Mouse (Mus musculus) forelimb bud, embryonic 11.5 days (tissue): ENCODE measurements around the gene Coa4.

ENCODE experiments used
- DNase-seq: peaks from one replicate; pipeline ENCODE4 v3.0.0-alpha.2; 2012; ENCODE audit warnings: low read depth, low spot score

The Coa4 gene

DNA sequence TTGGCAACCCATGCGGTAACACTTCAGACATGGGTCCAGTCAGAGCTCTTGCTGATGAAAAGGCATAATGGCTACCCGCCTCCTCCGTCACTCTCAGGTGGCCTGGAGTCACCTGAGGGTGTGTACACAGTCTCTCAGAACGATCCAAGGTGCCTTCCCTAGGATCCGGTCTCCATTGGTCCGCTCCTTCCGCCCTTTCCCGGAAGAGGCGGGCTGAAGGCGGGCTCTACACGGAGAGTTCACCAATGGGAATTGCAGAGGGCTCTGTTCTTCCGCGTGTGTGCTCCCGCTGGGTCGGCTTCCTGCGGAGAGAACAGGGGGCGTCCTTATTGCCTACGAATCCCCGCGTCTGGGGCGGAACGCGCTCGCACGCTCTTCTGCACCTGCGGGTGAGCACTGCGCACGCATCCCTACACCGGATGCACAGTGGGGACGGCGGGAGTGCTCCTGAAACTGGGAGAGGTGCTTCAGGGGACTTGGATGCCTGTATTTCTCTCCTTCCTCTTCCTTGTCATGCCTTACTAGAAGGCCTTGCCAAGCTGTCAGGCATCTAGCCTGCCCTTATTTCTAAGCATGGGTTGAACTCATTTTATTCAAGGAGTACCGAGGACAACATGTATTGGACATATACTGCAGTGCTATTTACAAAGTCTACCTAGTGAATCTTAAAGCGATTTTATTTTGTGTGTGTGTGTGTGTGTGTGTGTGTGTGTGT lies at the start of gene Coa4:
Gene Coa4, plus strand, starts transcription at position 268 of the 715 bp plus-strand sequence.
- peak; percentile 93 for DNase-seq

DNA sequence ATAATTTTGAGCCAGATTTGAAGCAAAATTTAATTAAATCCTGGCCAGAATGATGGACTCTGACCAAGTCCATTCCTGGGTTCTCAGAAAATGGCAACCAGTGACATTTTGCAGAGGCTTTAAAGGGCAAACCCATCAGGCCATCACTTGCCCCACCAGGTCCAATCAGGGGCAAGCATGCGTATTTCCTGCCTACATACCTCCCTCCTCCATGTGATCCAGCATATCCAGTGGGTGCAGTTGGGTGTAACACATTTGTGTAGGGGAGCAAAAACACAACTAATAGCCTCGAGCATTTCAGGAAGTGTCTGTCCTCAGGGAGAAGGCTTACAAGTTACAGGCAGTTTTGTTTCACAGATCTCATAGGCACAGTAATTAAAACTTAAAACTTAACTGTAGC lies 49.6 kb upstream of the Coa4 start:
- DNase-seq = no peak

DNA sequence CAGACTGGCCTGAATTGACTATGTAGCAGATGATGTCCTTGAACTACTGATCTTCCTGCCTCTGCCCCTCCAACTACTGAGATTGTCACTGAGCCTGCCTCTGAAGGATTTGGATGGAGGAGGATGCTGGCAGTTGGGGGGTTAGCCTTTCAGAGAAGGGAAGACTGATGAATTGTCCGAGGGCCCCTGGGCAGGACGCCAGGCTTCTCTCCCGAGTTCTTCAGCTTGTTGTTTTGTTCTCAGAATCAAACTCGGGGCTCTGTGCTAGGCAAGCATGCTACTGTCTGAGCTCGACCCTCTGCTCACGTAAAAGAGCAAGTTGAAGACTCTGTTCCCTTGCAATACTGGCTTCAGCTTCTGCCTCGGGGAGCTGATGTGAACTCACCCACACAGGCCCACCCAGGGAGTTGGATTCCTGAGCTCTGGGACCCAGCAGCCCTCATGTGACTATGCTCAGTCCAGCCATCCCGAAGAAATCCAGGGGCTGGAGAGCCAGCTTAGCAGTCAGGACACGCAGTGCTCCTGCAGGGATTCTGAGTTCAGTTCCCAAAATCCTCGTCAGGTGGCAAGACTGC lies 48.3 kb upstream of the Coa4 start:
- DNase-seq = no peak

DNA sequence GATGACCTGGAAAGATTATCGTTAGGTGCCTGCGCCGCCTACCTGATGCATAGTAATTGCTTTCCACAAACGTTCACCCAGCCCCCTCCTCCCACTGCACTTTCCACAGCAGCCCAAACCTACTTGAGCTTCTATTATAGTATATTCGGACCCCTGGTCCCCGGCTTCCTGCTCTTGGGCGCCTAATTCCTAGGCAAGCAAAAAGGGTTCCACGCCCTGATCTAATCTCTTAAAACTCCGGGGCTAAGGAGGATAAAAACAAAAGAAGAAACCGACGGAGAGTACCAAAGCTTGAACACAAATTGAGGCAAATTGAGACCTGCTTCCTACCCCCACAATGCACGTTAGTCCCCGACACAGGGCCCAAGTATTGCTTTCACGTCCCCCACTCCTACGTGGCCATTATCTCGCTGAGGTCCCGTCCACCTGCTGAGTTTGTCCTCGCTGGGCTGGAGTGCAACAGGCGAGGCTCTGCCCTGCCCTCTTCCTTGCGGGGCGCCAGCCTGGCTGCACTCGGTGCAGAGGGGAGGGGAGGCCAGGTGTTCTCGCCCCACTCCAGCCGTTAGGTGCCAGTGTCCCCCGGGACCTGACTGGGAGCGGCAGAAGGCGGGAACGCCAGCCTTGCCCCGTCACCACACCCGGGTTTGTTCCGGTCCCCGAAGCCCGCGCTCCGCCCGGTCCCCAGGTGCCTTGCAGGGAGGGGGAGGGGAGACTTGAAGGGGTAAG lies 44.3 kb upstream of the Coa4 start:
- no peak for DNase-seq

DNA sequence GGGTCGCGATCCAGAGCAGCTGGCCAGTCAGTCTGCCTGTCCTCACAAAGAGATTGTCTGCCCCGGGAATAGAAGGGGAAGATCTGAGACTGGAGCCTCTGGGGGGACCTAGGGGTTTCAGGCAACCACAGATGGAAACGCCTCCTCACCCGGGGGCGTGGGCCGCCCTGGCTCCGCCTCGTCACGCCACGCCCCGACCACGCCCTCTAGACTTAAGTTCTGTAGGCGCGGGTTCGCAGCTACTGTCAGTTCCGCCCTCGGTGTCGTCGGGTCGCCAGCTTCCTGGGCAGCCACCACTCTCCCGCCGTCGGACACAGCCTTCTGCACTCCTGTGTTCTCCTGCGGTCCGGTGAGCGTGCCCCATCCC lies 43.8 kb upstream of the Coa4 start, which contains the start of gene Ucp2:
Gene Ucp2, plus strand, starts transcription at position 221 of the 367 bp plus-strand sequence.
- DNase-seq = peak; percentile 66

DNA sequence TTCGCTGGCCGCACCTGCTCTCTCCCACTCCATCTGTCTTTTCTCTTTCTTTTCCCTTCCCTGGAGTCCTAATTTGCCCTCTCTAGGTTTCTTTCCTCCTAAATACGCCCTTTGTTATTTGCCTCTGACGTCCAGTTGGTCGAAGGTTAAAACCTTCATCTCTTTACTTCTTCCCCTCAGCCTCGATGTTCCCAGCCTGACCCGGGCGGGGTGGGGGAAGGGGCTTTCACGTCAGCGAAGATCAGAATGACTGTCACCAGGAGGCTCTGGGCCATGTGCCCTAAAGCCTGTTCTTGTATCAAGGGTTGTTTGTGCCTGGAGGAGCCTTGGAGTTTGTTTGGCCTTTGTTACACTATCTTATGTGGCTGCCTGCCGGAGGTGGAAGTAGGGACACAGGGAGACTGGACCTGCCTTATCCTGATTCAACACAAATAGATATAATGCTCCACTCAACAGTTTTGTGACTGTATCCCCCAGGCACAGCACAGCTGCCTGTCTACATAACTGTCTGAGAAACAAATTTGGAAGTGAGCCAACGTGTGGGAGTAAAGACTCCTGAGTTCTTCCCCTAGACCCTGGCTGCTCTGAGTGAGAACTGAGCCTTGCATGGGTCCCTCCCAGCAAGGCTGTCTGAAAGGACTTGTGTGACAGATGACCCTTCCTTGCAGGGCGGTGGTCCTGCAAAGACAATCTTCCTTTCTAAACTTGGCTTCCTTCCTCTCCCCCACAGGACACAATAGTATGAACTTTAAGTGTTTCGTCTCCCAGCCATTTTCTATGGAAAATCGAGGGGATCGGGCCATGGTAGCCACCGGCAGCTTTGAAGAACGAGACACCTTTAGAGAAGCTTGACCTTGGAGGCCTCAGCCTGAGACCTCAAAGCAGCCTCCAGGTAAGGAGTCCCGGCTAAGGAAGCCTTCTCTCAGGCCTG lies 43.1 kb upstream of the Coa4 start:
- no peak for DNase-seq

DNA sequence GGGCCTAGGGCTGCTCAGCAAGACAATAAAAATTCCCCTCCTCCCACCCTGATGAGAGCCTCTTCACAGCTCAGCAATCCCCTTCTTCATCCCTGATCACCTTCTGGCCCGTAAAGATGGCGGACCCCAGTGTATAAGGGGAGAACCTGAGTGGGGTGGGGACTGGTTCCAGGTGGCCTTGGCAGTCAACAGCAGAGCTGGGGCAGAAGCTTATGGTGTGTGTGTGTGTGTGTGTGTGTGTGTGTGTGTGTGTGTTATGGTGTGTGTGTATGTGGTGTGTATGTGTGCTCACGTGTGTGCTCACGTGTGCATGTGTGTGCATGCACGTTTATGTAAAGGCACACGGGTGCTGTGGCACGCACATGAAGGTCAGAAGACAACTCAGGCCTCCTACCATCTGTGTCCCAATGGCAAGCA lies 42.4 kb upstream of the Coa4 start:
- no peak for DNase-seq

DNA sequence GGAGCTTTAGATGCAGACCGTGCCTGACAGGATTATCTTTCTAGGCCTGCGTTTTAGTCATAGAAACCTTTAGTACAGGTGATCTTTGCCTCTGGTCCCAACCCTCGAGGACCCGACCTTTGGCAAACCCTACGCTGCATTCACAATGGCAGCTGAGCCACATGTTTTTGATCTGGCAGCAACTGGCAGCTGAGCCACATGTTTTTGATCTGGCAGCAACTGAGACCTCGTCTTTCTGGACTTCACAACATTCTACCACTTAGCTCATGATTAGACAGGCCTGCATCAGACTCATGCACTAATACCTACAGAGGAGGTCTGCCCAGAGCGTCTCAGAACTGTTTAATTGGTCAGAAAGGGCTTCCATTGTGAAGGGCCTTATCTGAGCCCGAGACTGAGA lies 41.8 kb upstream of the Coa4 start:
- DNase-seq = peak; percentile 67

DNA sequence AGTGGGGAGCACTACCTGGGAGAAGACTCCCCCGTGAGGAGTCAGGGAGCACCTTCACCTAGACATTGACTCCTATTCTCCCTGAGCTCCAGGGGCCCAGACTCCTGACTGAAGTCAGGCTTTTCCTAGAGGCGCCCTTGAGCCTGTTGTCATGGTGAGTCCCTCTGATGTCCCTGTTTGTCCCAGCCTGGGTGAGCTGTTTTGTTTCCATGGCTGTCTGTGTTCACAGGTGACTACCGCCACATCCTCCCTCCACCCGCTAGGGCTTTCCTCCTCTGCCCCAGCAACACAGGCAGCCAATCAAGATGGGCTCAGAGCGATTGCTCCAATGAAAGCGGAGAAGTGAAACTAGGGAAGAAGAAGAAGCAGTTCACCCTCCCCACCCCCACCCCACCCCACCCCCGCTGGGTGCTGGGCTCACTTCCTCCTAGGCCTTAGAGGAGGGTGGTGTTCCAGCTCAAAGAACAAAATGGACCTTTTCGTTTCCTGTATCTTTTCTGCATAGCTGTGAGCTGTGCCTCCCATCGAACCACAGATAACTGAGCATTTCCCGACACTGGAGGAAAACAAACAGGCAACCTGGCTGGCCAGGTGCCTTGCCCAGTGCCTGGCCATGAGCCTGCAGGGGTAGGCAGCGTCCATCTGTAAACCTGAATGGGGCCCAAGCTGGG lies 41.2 kb upstream of the Coa4 start:
- peak; percentile 74 for DNase-seq

DNA sequence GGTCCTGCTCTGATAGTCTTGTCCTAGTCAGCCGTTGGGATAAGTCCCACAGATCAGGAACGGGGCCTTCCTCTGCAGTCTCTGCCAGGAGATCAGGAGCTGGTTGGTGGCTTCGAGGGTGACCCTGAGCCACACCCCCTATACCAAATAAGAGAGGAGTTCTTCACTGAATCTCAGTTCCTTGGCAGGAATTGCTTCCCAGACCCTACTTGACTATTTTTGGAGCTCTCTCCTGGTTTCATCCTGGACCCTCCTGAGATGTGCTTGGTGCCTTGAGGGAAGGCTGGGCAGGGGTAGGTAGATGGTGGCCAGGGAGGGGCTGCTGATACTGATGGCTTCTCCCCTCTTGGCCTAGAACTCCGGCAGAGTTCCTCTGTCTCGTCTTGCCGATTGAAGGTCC lies 40.5 kb upstream of the Coa4 start:
- no peak for DNase-seq

DNA sequence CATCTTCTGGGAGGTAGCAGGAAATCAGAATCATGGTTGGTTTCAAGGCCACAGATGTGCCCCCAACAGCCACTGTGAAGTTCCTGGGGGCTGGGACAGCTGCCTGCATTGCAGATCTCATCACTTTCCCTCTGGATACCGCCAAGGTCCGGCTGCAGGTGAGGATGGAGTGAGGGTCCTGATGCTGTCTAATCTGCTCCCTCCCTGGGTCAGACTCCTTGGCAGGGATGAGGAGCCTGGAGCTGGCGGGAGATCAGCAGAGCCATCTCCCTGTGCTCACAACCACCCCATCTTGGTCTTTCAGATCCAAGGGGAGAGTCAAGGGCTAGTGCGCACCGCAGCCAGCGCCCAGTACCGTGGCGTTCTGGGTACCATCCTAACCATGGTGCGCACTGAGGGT lies 40.1 kb upstream of the Coa4 start:
- DNase-seq = no peak

DNA sequence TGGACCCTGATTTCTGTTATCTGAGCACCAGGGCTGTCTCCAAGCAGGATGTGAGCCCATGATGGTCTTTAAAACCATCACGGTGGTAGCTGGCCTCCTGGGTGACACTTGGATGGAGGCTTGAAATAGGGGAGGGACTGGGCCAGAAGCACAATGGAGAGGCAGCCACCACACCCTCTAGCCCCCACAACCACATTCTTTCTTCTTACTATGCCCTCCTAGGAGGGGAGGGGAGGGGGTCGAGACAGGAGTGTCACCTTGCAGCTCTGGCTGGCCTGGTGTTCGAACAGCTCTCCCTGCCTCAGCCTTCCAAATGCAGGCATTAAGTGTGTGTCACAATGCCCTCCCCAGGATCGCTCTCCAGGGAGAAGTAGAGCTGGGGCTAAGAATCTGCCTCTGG lies 39.5 kb upstream of the Coa4 start:
- no peak for DNase-seq

DNA sequence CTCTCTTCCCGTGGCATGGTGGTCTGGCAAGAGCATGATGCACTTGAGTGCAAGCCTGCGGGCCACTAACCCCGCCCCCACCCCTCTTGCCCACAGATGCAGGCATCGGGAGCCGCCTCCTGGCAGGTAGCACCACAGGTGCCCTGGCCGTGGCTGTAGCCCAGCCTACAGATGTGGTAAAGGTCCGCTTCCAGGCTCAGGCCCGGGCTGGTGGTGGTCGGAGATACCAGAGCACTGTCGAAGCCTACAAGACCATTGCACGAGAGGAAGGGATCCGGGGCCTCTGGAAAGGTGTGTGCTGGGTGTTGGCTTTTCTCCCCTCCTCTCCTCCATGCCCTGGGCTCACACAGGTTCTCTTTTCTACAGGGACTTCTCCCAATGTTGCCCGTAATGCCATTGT lies 38.9 kb upstream of the Coa4 start:
- DNase-seq = no peak

DNA sequence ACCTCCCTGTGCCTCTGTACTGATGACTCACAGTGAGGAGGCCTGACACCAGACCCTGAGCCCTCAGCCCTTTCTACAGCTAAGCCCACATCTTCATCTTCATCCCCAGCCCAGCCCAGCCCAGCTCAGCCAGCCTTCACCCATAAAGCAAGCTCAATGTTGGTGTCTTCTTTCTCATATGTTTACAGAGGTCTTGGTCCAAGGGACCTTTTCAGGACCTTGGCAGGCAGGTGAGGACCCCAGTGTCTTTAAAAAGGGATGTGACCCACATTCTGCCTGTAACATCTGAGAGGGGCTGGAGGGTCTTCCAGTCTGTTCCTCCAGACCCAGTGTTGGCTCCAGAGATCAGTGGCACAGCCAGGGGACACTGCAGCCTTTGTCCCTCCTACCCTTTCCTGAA lies 37.4 kb upstream of the Coa4 start:
- no peak for DNase-seq

DNA sequence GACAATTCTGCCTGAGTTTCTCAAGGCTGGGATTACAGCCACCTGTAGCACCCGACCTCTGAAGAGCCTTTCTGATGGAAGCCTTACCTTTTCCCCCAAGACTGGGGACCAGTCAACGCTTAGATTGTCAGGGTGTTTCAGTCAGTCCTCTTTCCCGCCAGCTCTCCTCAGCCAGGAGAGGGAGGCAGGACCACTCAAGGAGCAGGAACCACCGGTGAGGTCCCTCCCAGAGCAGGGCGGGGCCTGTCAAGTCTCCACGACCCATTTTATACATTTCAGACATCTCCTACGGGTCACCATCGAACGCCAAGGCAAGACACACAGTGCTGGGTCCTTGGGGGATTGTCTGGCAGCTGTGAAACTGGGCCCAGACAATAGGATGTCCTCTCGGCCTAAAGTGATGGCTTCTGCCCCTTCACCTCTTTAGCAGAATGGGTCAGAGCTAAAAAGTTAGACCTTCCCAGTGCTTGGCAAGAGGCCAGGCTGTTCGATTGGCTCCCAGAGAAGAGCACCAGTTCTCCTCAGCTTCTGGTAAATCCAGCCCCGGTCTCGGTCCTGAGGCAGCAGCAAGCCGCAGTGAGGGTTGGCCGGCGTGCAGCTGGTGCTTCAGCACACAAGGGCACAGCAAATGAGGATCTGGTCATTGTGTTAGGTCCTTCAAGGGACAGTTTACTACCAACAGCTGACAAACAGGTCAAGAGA lies 36.4 kb upstream of the Coa4 start:
- DNase-seq = no peak

DNA sequence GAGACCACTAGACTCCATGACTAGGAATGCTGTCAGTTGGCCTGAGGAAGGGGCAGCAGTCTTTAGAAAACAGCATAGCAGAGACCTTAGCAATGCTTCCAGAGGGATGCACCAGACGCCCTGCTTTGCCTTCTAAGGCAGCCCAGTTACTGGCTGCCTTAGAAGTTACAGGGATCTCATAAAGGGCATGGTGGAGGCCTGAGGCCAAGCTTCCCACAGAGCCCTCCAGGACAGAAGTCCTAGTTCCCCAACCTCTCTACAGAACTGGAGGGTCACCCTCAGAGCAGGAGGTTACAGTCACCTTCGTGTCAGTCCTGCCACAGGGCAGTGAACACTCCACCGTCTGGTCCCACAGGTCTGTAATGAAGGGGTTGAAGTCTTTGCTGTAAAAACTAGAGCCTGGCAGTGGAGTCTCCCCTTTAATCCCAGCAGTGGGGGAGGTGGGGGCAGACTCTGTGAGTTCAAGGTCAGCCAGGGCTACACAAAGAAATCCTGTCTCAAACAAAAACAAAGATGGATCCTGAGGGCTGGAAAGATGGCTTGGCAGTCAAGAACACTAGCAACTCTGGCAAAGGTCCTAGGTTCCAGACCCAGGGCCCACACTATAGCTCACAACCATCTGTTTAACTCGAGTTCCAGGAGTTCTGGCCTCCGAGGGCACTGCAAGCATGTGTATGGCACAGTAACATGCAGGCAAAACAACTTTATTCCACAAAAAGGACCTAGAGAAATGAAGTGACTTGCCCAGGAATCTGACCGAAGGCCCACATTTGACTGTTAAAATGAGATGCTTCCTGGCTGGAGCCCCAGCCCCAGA lies 35.6 kb upstream of the Coa4 start:
- no peak for DNase-seq

DNA sequence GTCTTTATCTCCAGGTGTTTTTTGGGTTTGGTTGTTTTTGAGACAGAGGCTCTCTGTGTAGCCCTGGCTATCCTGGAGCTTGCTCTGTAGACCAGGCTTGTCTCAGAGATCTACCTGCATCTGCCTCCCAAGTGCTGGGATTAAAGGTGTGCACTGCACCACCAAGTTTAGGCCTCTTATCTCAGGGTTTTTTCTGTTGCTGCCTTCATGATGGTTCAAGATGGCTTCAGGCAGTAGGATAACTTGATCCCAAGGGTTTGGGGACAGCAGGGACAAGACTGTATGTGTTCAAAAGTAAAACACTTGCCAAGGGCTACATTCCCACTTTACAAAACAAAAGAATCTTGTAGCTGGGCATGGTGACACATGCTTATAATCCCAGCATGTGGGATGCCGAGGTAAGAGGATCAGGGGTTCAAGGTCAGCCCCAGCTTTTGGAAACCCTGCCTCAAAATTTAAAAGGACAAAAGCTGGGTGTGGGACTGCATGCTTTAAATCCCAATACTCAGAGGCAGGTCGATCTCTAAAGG lies 35.0 kb upstream of the Coa4 start:
- DNase-seq = no peak

DNA sequence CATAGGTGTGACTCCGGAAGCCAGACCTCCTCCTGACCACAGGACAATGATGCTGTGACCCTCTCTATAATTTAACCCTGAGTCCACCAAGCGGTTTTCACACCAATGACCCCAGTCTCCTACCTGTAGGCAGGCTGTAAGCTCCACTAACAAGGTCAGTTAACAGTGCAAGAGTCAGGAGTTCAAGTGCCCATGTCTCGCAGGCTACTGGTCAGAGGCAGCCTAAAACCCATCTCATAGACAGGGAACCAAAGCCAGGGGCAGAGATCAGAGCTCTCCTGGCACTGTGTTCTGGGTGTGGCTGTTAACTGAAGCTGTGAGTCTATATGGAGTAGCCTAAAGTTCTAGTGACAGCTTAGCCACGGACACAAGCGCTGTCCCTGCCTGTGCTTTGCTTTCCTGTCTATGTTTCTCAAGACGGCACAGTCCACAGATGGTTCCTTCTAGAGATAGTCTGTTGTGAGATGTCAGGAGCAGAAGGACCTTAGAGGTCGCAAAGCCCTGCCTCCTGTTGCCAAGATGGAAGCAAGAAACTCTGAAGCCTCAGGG lies 34.4 kb upstream of the Coa4 start:
- no peak for DNase-seq

DNA sequence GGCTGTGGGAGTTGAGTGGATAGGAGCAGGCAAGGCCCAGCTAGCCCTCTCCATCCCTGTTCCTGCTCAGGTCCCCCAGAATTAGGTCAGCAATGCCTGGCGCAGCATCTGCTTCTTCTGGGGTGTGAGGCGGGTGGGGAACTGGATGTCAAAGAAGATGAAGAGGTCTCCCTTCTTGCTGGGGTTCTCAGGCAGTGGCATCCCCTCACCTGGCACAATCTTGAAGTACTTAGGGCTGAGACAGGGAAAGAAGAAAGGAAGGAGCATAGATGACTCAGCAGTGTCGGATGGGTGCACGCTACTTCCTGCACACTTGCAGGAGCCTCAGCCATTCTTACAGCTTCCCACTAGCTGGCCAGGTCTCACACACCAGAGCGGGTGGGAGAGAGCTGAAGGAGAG lies 33.8 kb upstream of the Coa4 start:
- DNase-seq = no peak
